Mouse (Mus musculus): ENCODE results near the gene Xab2.

GRCm38 (mm10) chr8:3670388-3670787, 49.3 kb upstream of the Xab2 start:
- no peak for TF ChIP-seq CTCF (IDR thresholded peaks at IDR 0.05; ENCODE audit: borderline replicate concordance, extremely low read depth, insufficient read depth, insufficient read length)
- no peak for TF ChIP-seq POLR2A (IDR thresholded peaks at IDR 0.05; ENCODE audit: borderline replicate concordance, extremely low read depth, insufficient read depth, insufficient read length, poor library complexity, severe bottlenecking)

Data from brain, embryonic 14.5 days (tissue).